Mouse (Mus musculus) stomach, postnatal 0 days (tissue): ENCODE measurements around the gene Naa50. TPM values are rescaled to one million over a fixed set of nuclear protein-coding genes. Genes with fewer than 3 reads are reported as not detected.

Experiments
- ATAC-seq: fragments of 200-750 bp; cut with Nextera tagmentation; 2 replicates; pipeline ENCODE4 v1.8.0; 2017; ENCODE audit not compliant: low FRiP score, low TSS enrichment
- DNase-seq: peaks from one replicate; pipeline ENCODE4 v3.0.0-alpha.2; 2016; ENCODE audit warnings: low spot score
- H3K27ac ChIP-seq: fragments of 300-500 bp; sonication (generic); replicated peaks from 2 replicates; pipeline ENCODE4 v1.5.1; 2014; ENCODE audit warnings: mild to moderate bottlenecking, control low read depth
- H3K27me3 ChIP-seq: fragments of 300-500 bp; sonication (generic); 2 replicates; pipeline ENCODE4 v1.6.1; 2014; ENCODE audit warnings: low read length; ENCODE audit not compliant: control insufficient read depth, insufficient read depth
- H3K36me3 ChIP-seq: fragments of 300-500 bp; sonication (generic); 2 replicates; pipeline ENCODE4 v1.6.1; 2014; ENCODE audit warnings: low read length, mixed read lengths; ENCODE audit not compliant: control insufficient read depth, insufficient read depth
- H3K4me1 ChIP-seq: fragments of 300-500 bp; sonication (generic); replicated peaks from 2 replicates; pipeline ENCODE4 v1.6.1; 2014; ENCODE audit warnings: antibody characterized with exemption; ENCODE audit not compliant: control insufficient read depth, insufficient read depth
- H3K4me2 ChIP-seq: fragments of 300-500 bp; sonication (generic); replicated peaks from 2 replicates; pipeline ENCODE4 v1.6.1; 2014; ENCODE audit warnings: low read depth, mild to moderate bottlenecking, control low read depth, moderate library complexity
- H3K4me3 ChIP-seq: fragments of 300-500 bp; sonication (generic); 2 replicates; pipeline ENCODE4 v1.5.1; 2014; ENCODE audit warnings: low read depth, low read length, control low read depth
- H3K9ac ChIP-seq: fragments of 300-500 bp; sonication (generic); 2 replicates; pipeline ENCODE4 v1.6.1; 2014; ENCODE audit warnings: mild to moderate bottlenecking, low read length, control low read depth, mixed read lengths
- H3K9me3 ChIP-seq: fragments of 300-500 bp; sonication (generic); 2 replicates; pipeline ENCODE4 v1.6.1; 2016; ENCODE audit warnings: low read length; ENCODE audit not compliant: control insufficient read depth
- CTCF ChIP-seq: IDR thresholded peaks from 2 replicates; pipeline ENCODE4 v1.5.1; 2016; ENCODE audit warnings: antibody characterized with exemption, low read depth, mild to moderate bottlenecking, moderate library complexity
- EP300 ChIP-seq: optimal IDR thresholded peaks from 2 replicates; pipeline ENCODE3; 2016; ENCODE audit warnings: antibody characterized with exemption
- WGBS: fragments of 180-500 bp; shearing (Covaris S2); extraction: QIAGEN DNeasy Blood & Tissue Kit; methylation state at CpG from one replicate; pipeline ENCODE4 v1.1.7; 2014; 5-methylcytosine and 5-hydroxymethylcytosine counted together
- polyA plus RNA-seq: library from polyadenylated mRNA; unstranded; fragments of >200 nt; fragmentation: Nextera tagmentation; extraction: Ambion mirVana; gene quantifications from 2 replicates; pipeline ENCODE4 v1.2.1, GENCODE M21; 2015

Naa50 gene
- polyA plus RNA-seq, 1 experiment from 2014 or later: 54.0 TPM

DNA sequence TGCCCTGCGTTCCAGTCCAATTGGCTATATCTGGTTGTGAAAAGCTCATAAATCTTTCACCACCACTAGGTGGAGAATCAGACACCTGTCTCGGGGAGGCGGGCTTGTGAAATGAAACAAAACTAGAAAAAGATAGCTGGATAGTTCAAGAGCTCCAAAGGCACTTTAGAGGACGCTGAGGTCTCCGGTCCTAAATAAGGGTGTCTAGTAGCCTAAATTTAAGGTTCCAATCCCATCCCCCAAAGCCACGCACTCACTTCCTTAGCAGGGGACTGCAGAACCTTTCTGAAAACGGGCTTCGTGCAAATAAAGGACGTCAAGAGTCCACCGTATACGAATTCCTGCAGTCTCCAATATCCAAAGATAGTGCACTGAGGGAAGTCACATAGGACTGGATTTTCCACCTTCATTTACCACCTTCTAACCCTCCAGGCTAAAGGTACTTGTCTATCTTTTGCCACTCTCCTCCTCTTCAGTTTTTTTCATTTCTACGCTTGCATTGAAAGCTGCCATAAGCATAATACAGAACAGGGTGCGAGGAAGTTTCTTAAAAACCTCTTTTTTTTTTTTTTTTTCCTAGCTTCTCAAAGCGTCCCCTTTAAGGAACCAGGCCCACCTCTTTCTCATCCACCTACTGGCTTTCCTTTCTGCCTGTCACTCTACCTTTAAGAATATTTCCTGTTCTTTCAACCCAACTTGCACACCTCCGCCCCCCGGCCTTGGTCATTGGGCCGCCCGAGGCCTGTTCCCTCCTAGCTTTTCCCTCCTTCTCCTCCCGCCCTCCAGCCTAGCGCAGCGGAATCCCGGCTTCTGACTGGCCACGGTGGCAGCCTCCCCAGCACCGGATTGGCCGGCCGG lies 32.9 kb downstream of the Naa50 start:
- Histone ChIP-seq H3K27me3 (no peaks in the 10 kb centered on the region), H3K27ac (peak overlapping the region; percentile 97), H3K4me3 (peak overlapping the region; percentile 93), H3K36me3 (no peaks in the 10 kb centered on the region), H3K9me3 (no peaks in the 10 kb centered on the region), H3K9ac (peak overlapping the region; percentile 63), H3K4me2 (peak overlapping the region; percentile 84), H3K4me1 (peaks cover 3% of the 10 kb centered on the region; the same call in 1 of the 2 replicates)
- DNase-seq (peak; percentile 99), ATAC-seq (peak; percentile 100)
- TF ChIP-seq EP300 (no peak), CTCF (peak; percentile 70)
- WGBS: 0% methylated on average over 26 of the region's 26 CpGs

- TF ChIP-seq EP300 (no peak), CTCF (no peak)
- DNase-seq: peak; percentile 63
- WGBS: 1% methylated on average over 34 of the region's 77 CpGs
- Histone ChIP-seq H3K9ac (peak within 1 kb of the TSS; percentile 97), H3K4me2 (peak within 1 kb of the TSS; percentile 84), H3K4me3 (peak within 1 kb of the TSS; percentile 93), H3K36me3 (no peaks in the 10 kb centered on the region), H3K4me1 (peaks cover 3% of the 10 kb centered on the region; the same call in 1 of the 2 replicates), H3K27me3 (no peaks in the 10 kb centered on the region), H3K9me3 (no peaks in the 10 kb centered on the region), H3K27ac (peak within 1 kb of the TSS; percentile 97)
- peak; percentile 36 for ATAC-seq
Observed at GRCm38 (mm10) chr16:44173155-44173941, 33.7 kb downstream of the Naa50 start, which contains the start of gene Usf3. TSS of gene Usf3 (plus strand) at chr16:44173246.

DNA sequence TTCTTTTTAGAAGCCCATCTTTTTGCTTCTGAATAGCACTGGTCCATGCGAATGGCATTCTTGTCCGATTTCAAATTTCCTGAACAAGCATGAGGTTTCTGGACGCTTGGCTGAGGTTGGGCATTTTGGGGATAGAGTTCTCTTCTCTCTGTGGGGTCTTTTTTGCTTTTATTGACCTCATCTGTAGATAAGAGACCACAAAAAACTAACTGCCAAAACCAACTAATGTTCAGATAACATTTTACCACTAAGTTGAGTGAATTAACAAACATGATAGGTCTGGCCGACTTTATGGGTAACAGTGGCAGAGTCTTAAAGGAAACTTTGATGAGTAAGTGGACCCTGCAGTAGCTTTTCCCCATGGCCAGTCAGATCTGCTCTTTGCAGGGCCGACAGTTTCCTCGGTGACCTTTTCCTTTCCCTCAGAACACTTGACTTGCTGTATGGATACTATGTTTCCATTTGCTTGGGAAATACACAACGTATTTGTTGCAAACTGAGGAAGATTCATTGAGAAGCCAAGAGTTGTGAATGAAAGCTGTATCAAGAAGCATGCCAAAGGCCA lies 34.4 kb downstream of the Naa50 start:
- Histone ChIP-seq H3K9ac (peak overlapping the region; percentile 97), H3K9me3 (no peaks in the 10 kb centered on the region), H3K27ac (peak overlapping the region; percentile 97), H3K36me3 (no peaks in the 10 kb centered on the region), H3K4me2 (peak overlapping the region; percentile 66), H3K27me3 (no peaks in the 10 kb centered on the region), H3K4me1 (peaks cover 3% of the 10 kb centered on the region; the same call in 1 of the 2 replicates), H3K4me3 (peak overlapping the region; percentile 93)
- TF ChIP-seq CTCF (no peak), EP300 (no peak)
- no peak for ATAC-seq
- no peak for DNase-seq
- WGBS: 10% methylated on average over 7 of the region's 7 CpGs

- Histone ChIP-seq H3K27ac (peak overlapping the region; percentile 69), H3K9ac (no peak overlapping the region)
- no peak; the same call in 1 of the 2 replicates for ATAC-seq
Observed at GRCm38 (mm10) chr16:44175001-44175400, 35.4 kb downstream of the Naa50 start.

GRCm38 (mm10) chr16:44176511-44176910 lies 36.9 kb downstream of the Naa50 start:
- H3K4me2 ChIP-seq: no peak overlapping the region

More at GRCm38 (mm10) chr16:44175001-44175400, 35.4 kb downstream of the Naa50 start:
- Histone ChIP-seq H3K4me3 (no peak overlapping the region), H3K36me3 (no peaks in the 10 kb centered on the region), H3K4me1 (peaks cover 3% of the 10 kb centered on the region; the same call in 1 of the 2 replicates), H3K9me3 (no peaks in the 10 kb centered on the region), H3K27me3 (no peaks in the 10 kb centered on the region), H3K4me2 (peak overlapping the region; percentile 66; the same call in 1 of the 2 replicates)
- TF ChIP-seq EP300 (no peak), CTCF (no peak)
- 63% methylated on average over 1 of the region's 1 CpGs for WGBS
- DNase-seq: peak; percentile 34

More at GRCm38 (mm10) chr16:44176511-44176910, 36.9 kb downstream of the Naa50 start:
- TF ChIP-seq CTCF (no peak), EP300 (no peak)
- Histone ChIP-seq H3K36me3 (no peaks in the 10 kb centered on the region), H3K9ac (no peak overlapping the region), H3K4me3 (no peak overlapping the region), H3K27me3 (no peaks in the 10 kb centered on the region), H3K4me1 (peaks cover 3% of the 10 kb centered on the region; the same call in 1 of the 2 replicates), H3K27ac (no peak overlapping the region), H3K9me3 (no peaks in the 10 kb centered on the region)
- 90% methylated on average over 2 of the region's 2 CpGs for WGBS
- DNase-seq (no peak), ATAC-seq (no peak)
